Mouse (Mus musculus) C2C12 (cell line): ENCODE results near the gene Arfrp1.

ENCODE experiments used
- CEBPB ChIP-seq: IDR thresholded peaks from one replicate; pipeline ENCODE4 v1.6.1; 2011; ENCODE audit warnings: low read depth, mild to moderate bottlenecking, control low read depth, moderate library complexity
- CTCF ChIP-seq: IDR thresholded peaks from one replicate; pipeline ENCODE4 v1.5.1; 2011; ENCODE audit not compliant: control insufficient read depth, insufficient read depth, insufficient read length
- MAX ChIP-seq: IDR thresholded peaks from one replicate; pipeline ENCODE4 v1.6.1; 2011; ENCODE audit warnings: mild to moderate bottlenecking, control low read depth

- TF ChIP-seq CTCF (no peak), CEBPB (no peak), MAX (no peak)
Measured at GRCm38 (mm10) chr2:181334023-181334422, 31.2 kb downstream of the Arfrp1 start.
